Mouse (Mus musculus) yolk sac, embryonic 10.5 days (tissue): Measurements from ENCODE around the gene Gng2.

Experiments
- DNase-seq: peaks from one replicate; pipeline ENCODE4 v3.0.0-alpha.2; 2017; ENCODE audit warnings: low spot score

Gene Gng2

GRCm38 (mm10) chr14:19977271-19978024 is at the start of gene Gng2:
Gene Gng2, minus strand, starts transcription at chr14:19977627.
- DNase-seq, result no peak

- DNase-seq, result no peak
Observed at GRCm38 (mm10) chr14:20024888-20025719, 47.7 kb upstream of the Gng2 start.

- no peak for DNase-seq
Observed at GRCm38 (mm10) chr14:20023939-20024338, 46.5 kb upstream of the Gng2 start.

- no peak for DNase-seq
Observed at GRCm38 (mm10) chr14:20019486-20019885, 42.1 kb upstream of the Gng2 start.

- no peak for DNase-seq
Observed at GRCm38 (mm10) chr14:20012506-20013275, 35.3 kb upstream of the Gng2 start.

GRCm38 (mm10) chr14:20007446-20007845 is 30.0 kb upstream of the Gng2 start:
- DNase-seq, result no peak

GRCm38 (mm10) chr14:20004777-20005289 is 27.4 kb upstream of the Gng2 start:
- DNase-seq, result no peak

GRCm38 (mm10) chr14:19996853-19997252 is 19.4 kb upstream of the Gng2 start:
- DNase-seq, result no peak

- no peak for DNase-seq
Observed at GRCm38 (mm10) chr14:19995943-19996342, 18.5 kb upstream of the Gng2 start.

GRCm38 (mm10) chr14:19994068-19994467 is 16.6 kb upstream of the Gng2 start:
- no peak for DNase-seq

- DNase-seq, result no peak
Observed at GRCm38 (mm10) chr14:19993570-19993883, 16.1 kb upstream of the Gng2 start.

- no peak for DNase-seq
Observed at GRCm38 (mm10) chr14:19992873-19993569, 15.6 kb upstream of the Gng2 start.

GRCm38 (mm10) chr14:19991861-19992260 is 14.4 kb upstream of the Gng2 start:
- no peak for DNase-seq

- DNase-seq, result no peak
Observed at GRCm38 (mm10) chr14:19990436-19990993, 13.1 kb upstream of the Gng2 start.

GRCm38 (mm10) chr14:19988410-19988809 is 11.0 kb upstream of the Gng2 start:
- no peak for DNase-seq

GRCm38 (mm10) chr14:19987358-19987834 is 10.0 kb upstream of the Gng2 start:
- DNase-seq, result no peak

GRCm38 (mm10) chr14:19986614-19987357 is 9.4 kb upstream of the Gng2 start:
- peak; percentile 83 for DNase-seq

GRCm38 (mm10) chr14:19985912-19986613 is 8.6 kb upstream of the Gng2 start:
- no peak for DNase-seq

GRCm38 (mm10) chr14:19985107-19985911 is 7.9 kb upstream of the Gng2 start:
- DNase-seq, result peak; percentile 39
